Mouse (Mus musculus) C2C12 (cell line): ENCODE measurements around the gene Hivep2.

Experiments used
- CTCF ChIP-seq: IDR thresholded peaks from one replicate; pipeline ENCODE4 v1.5.1; 2011; ENCODE audit not compliant: control insufficient read depth, insufficient read depth, insufficient read length
- MAX ChIP-seq: IDR thresholded peaks from one replicate; pipeline ENCODE4 v1.6.1; 2011; ENCODE audit warnings: mild to moderate bottlenecking, control low read depth
- MYOD1 ChIP-seq: IDR thresholded peaks from one replicate; pipeline ENCODE4 v1.6.1; 2011; ENCODE audit warnings: low read depth; ENCODE audit not compliant: control insufficient read depth, insufficient read length
- MYOG ChIP-seq: IDR thresholded peaks from one replicate; pipeline ENCODE4 v1.6.1; 2011; ENCODE audit not compliant: control insufficient read depth, insufficient read length; ENCODE audit errors: extremely low read depth
- USF1 ChIP-seq: IDR thresholded peaks from one replicate; pipeline ENCODE4 v1.6.1; 2011; ENCODE audit warnings: low read depth, mild to moderate bottlenecking, control low read depth, moderate library complexity

GRCm38 (mm10) chr10:13988280-13988679 is 22.4 kb downstream of the Hivep2 start:
- TF ChIP-seq CTCF (no peak), USF1 (no peak), MYOG (no peak), MYOD1 (peak; percentile 97), MAX (no peak)
